Mouse (Mus musculus) embryonic fibroblast, embryonic 13.5 days (primary cell): ENCODE measurements around the gene Socs4. TPM values are rescaled to one million over a fixed set of nuclear protein-coding genes. Genes with fewer than 3 reads are reported as not detected.

Experiments used
- H3K27ac ChIP-seq: 2 replicates; pipeline ENCODE4 v1.5.1; 2012; ENCODE audit warnings: low read length, control low read depth, inconsistent platforms; ENCODE audit not compliant: insufficient read depth
- H3K4me1 ChIP-seq: 2 replicates; pipeline ENCODE4 v1.6.1; 2011; ENCODE audit warnings: low read length; ENCODE audit not compliant: control insufficient read depth, insufficient read depth
- H3K4me3 ChIP-seq: 2 replicates; pipeline ENCODE4 v1.5.1; 2011; ENCODE audit warnings: mild to moderate bottlenecking, control low read depth, low read length; ENCODE audit not compliant: insufficient read depth
- CTCF ChIP-seq: IDR thresholded peaks from 2 replicates; pipeline ENCODE4 v1.5.1; 2011; ENCODE audit warnings: mild to moderate bottlenecking, control low read depth, low read length, moderate library complexity, borderline replicate concordance; ENCODE audit not compliant: insufficient read depth
- POLR2A ChIP-seq: IDR thresholded peaks from 2 replicates; pipeline ENCODE4 v1.6.1; 2011; ENCODE audit warnings: low read depth, mild to moderate bottlenecking, control low read depth, low read length, moderate library complexity
- polyA plus RNA-seq: library from polyadenylated mRNA; stranded (reverse); fragments of >200 nt; gene quantifications from 2 replicates; pipeline ENCODE4 v1.2.4, GENCODE M21; 2011; ENCODE audit warnings: low read depth; ENCODE audit not compliant: missing spikeins, insufficient read length

Socs4 gene
- polyA plus RNA-seq = 33.3 and 39.7 TPM in 2 replicates

GRCm38 (mm10) chr14:47276637-47277393 lies at the start of gene Socs4, which contains the start of gene Wdhd1:
Gene Socs4, plus strand, starts transcription at chr14:47276931.
Gene Wdhd1, minus strand, starts transcription at chr14:47276857.
- peak within 1 kb of the TSS; percentile 95 for H3K4me3 ChIP-seq

GRCm38 (mm10) chr14:47229796-47230376 lies 46.8 kb upstream of the Socs4 start:
- Histone ChIP-seq H3K4me1 (no peaks in the 10 kb centered on the region), H3K27ac (no peak overlapping the region), H3K4me3 (no peak overlapping the region)
- TF ChIP-seq CTCF (no peak), POLR2A (no peak)

More at GRCm38 (mm10) chr14:47276637-47277393, at the start of gene Socs4, which contains the start of gene Wdhd1:
- no peak for TF ChIP-seq CTCF
- peak; percentile 88 for TF ChIP-seq POLR2A
- H3K27ac ChIP-seq = peak within 1 kb of the TSS; percentile 76
- H3K4me1 ChIP-seq = 0 out of 2 replicates have a peak, but pooled peaks cover 2% of the 10 kb centered on the region

GRCm38 (mm10) chr14:47233602-47234001 lies 43.1 kb upstream of the Socs4 start:
- TF ChIP-seq POLR2A (no peak), CTCF (no peak)
- Histone ChIP-seq H3K27ac (no peak overlapping the region), H3K4me3 (no peak overlapping the region), H3K4me1 (no peaks in the 10 kb centered on the region)

- Histone ChIP-seq H3K27ac (no peak overlapping the region), H3K4me3 (no peak overlapping the region), H3K4me1 (no peaks in the 10 kb centered on the region)
- no peak for TF ChIP-seq CTCF
- TF ChIP-seq POLR2A = no peak
Observed at GRCm38 (mm10) chr14:47234032-47234431, 42.7 kb upstream of the Socs4 start.

GRCm38 (mm10) chr14:47234526-47235250 lies 42.0 kb upstream of the Socs4 start:
- H3K27ac ChIP-seq = no peak overlapping the region
- no peak for TF ChIP-seq CTCF
- no peak for TF ChIP-seq POLR2A
- no peaks in the 10 kb centered on the region for H3K4me1 ChIP-seq
- H3K4me3 ChIP-seq = no peak overlapping the region

GRCm38 (mm10) chr14:47236491-47236890 lies 40.2 kb upstream of the Socs4 start:
- H3K4me3 ChIP-seq = no peak overlapping the region
- H3K27ac ChIP-seq = no peak overlapping the region
- H3K4me1 ChIP-seq = no peaks in the 10 kb centered on the region
- TF ChIP-seq CTCF = no peak
- TF ChIP-seq POLR2A = no peak

GRCm38 (mm10) chr14:47237286-47237685 lies 39.4 kb upstream of the Socs4 start:
- TF ChIP-seq POLR2A (no peak), CTCF (no peak)
- Histone ChIP-seq H3K27ac (no peak overlapping the region), H3K4me1 (no peaks in the 10 kb centered on the region), H3K4me3 (no peak overlapping the region)

- Histone ChIP-seq H3K4me1 (no peaks in the 10 kb centered on the region), H3K4me3 (no peak overlapping the region), H3K27ac (no peak overlapping the region)
- TF ChIP-seq CTCF (no peak), POLR2A (no peak)
Observed at GRCm38 (mm10) chr14:47240600-47240999, 36.1 kb upstream of the Socs4 start.

GRCm38 (mm10) chr14:47241046-47241445 lies 35.7 kb upstream of the Socs4 start:
- no peaks in the 10 kb centered on the region for H3K4me1 ChIP-seq
- no peak for TF ChIP-seq CTCF
- no peak for TF ChIP-seq POLR2A
- no peak overlapping the region for H3K4me3 ChIP-seq
- H3K27ac ChIP-seq = no peak overlapping the region
